Mouse (Mus musculus) embryonic facial prominence, embryonic 11.5 days (tissue): ENCODE measurements around the gene Samd3. TPM values are rescaled to one million over a fixed set of nuclear protein-coding genes. Genes with fewer than 3 reads are reported as not detected.

Experiments used
- ATAC-seq: fragments of 200-750 bp; cut with Nextera tagmentation; replicated peaks from 2 replicates; pipeline ENCODE4 v1.8.0; 2017; ENCODE audit warnings: low read depth; ENCODE audit not compliant: insufficient number of reproducible peaks, low FRiP score, low TSS enrichment
- DNase-seq: peaks from one replicate; pipeline ENCODE4 v3.0.0-alpha.2; 2015; ENCODE audit warnings: low spot score
- H3K27ac ChIP-seq: fragments of 300-500 bp; sonication (generic); replicated peaks from 2 replicates; pipeline ENCODE4 v1.5.1; 2014; ENCODE audit warnings: mild to moderate bottlenecking, low read depth, low read length, control low read depth
- H3K27me3 ChIP-seq: fragments of 300-500 bp; sonication (generic); 2 replicates; pipeline ENCODE4 v1.6.1; 2014; ENCODE audit warnings: mild to moderate bottlenecking, low read length, moderate library complexity, mixed read lengths; ENCODE audit not compliant: control insufficient read depth, insufficient read depth
- H3K36me3 ChIP-seq: fragments of 300-500 bp; sonication (generic); replicated peaks from 2 replicates; pipeline ENCODE4 v1.6.1; 2014; ENCODE audit warnings: low read depth, mild to moderate bottlenecking, low read length, moderate library complexity, mixed read lengths; ENCODE audit not compliant: control insufficient read depth, insufficient read depth
- H3K4me1 ChIP-seq: fragments of 300-500 bp; sonication (generic); 2 replicates; pipeline ENCODE4 v1.6.1; 2014; ENCODE audit warnings: low read length, mixed read lengths; ENCODE audit not compliant: control insufficient read depth, insufficient read depth
- H3K4me2 ChIP-seq: fragments of 300-500 bp; sonication (generic); 2 replicates; pipeline ENCODE4 v1.6.1; 2014; ENCODE audit warnings: low read depth, mild to moderate bottlenecking, control low read depth, low read length, moderate library complexity
- H3K4me3 ChIP-seq: fragments of 300-500 bp; sonication (generic); 2 replicates; pipeline ENCODE4 v1.5.1; 2014; ENCODE audit warnings: low read depth, low read length, control low read depth
- H3K9ac ChIP-seq: fragments of 300-500 bp; sonication (generic); replicated peaks from 2 replicates; pipeline ENCODE4 v1.6.1; 2014; ENCODE audit warnings: mild to moderate bottlenecking, control low read depth, low read length
- H3K9me3 ChIP-seq: fragments of 300-500 bp; sonication (generic); replicated peaks from 2 replicates; pipeline ENCODE4 v1.6.1; 2016; ENCODE audit warnings: mild to moderate bottlenecking, low read length, inconsistent platforms, mixed read lengths; ENCODE audit not compliant: control insufficient read depth
- WGBS: fragments of 180-500 bp; shearing (Covaris S2); extraction: QIAGEN DNeasy Blood & Tissue Kit; methylation state at CpG from one replicate; pipeline ENCODE4 v1.1.7; 2014; 5-methylcytosine and 5-hydroxymethylcytosine counted together
- polyA plus RNA-seq: library from polyadenylated mRNA; unstranded; fragments of >200 nt; fragmentation: Nextera tagmentation; extraction: Ambion mirVana; gene quantifications from 2 replicates; pipeline ENCODE4 v1.2.1, GENCODE M21; 2014

Samd3 gene
- 0.15 and 1.7 TPM in 2 replicates for polyA plus RNA-seq

DNA sequence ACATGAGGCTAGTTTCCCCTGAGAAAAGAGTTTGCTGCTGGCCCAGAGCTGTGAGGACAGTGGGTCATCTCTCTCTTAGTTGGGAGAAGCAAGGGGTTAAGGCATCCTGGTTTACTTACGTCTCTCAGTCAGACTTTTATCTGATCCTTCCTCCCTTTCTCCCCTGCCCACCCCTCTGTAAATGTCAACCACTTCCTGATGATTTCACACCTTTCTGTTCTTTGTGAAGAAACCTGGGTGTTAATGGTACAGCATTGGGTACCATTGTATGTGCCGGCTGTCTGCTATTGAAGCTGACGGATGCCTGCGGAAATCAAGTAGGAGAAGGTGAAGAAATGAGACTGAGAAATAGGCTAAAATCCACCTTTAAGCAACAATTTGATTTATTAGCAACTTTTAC is at the start of gene Samd3:
Gene Samd3 (plus strand): TSS at position 220 of the 400 bp plus-strand sequence.
- Histone ChIP-seq H3K27me3 (no peaks in the 10 kb centered on the region), H3K4me3 (no peak within 1 kb of the TSS), H3K4me2 (no peak within 1 kb of the TSS), H3K4me1 (no peaks in the 10 kb centered on the region), H3K27ac (no peak within 1 kb of the TSS), H3K9me3 (no peaks in the 10 kb centered on the region), H3K36me3 (no peaks in the 10 kb centered on the region), H3K9ac (no peak within 1 kb of the TSS)
- 75% methylated on average over 4 of the region's 4 CpGs for WGBS
- ATAC-seq (no peak), DNase-seq (no peak)

DNA sequence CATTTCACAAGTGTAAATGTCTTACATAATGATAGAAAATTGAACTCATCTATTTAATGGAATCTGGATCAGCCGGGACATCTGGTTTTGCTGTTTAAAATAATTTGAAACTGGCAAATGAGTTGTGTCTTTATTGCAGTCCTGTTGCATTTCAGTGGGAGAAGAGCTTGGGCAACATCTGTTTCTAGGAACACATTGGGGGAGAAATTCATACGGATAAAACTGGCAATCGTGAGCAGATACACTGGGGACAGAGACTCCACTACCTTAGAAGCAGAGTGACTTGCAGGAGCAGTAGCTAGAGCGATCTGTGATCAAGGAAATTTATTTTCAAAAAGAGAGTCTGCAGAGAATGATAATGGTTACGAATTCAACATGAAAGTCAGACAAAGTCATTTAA is 44.2 kb upstream of the Samd3 start:
- no peak overlapping the region for H3K9ac ChIP-seq
- H3K9me3 ChIP-seq, result no peaks in the 10 kb centered on the region
- H3K27me3 ChIP-seq, result no peaks in the 10 kb centered on the region
- DNase-seq (peak; percentile 41), ATAC-seq (no peak)
- 54% methylated on average over 5 of the region's 5 CpGs for WGBS
- H3K4me3 ChIP-seq, result no peak overlapping the region
- H3K4me1 ChIP-seq, result no peaks in the 10 kb centered on the region
- H3K27ac ChIP-seq, result no peak overlapping the region
- H3K36me3 ChIP-seq, result no peaks in the 10 kb centered on the region
- no peak overlapping the region for H3K4me2 ChIP-seq

- Histone ChIP-seq H3K4me3 (no peak overlapping the region), H3K36me3 (no peaks in the 10 kb centered on the region), H3K9me3 (no peaks in the 10 kb centered on the region), H3K4me2 (no peak overlapping the region), H3K9ac (no peak overlapping the region), H3K4me1 (no peaks in the 10 kb centered on the region), H3K27ac (0 out of 2 replicates have a peak overlapping the region, but pooled peaks have one; percentile 25), H3K27me3 (no peaks in the 10 kb centered on the region)
- DNase-seq, result peak; percentile 62
- no peak for ATAC-seq
These were observed 38.7 kb upstream of the Samd3 start for GRCm38 (mm10) chr10:26190811-26191210.

GRCm38 (mm10) chr10:26194892-26195291 is 34.6 kb upstream of the Samd3 start:
- Histone ChIP-seq H3K9me3 (no peaks in the 10 kb centered on the region), H3K36me3 (no peaks in the 10 kb centered on the region), H3K27ac (no peak overlapping the region), H3K4me2 (no peak overlapping the region), H3K4me3 (no peak overlapping the region), H3K9ac (no peak overlapping the region), H3K4me1 (no peaks in the 10 kb centered on the region), H3K27me3 (no peaks in the 10 kb centered on the region)
- ATAC-seq (no peak), DNase-seq (no peak)
- 79% methylated on average over 1 of the region's 1 CpGs for WGBS

DNA sequence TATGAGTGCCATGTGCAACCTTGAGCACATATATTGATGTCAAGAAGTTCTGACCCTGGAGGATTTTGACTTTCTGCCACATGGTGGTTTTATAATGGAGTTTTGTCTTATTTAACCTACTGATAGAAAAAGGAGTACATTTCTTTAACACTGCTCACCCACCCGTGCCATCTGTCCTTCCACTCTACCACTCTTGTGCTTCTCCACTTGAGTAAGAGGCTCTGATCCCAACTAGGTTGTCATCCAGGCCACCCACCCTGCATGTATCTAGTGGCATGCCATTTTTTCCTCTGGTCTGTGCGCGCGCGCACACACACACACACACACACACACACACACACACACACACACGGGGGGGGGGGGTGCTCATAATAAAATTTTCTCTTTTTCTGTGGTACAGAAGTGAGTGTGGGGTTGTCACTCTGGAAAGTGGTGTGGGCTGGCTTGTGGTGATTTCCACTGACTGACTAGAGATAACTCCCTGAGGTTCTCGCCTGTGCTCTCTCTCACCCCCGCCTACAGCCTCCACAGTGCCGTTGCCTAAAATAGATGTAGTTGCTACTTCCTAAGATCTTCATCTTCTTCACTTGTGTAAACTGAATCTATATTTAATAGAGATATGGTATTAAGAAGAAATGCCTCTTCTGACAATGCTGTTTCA is 26.7 kb upstream of the Samd3 start:
- WGBS, result 88% methylated on average over 9 of the region's 9 CpGs
- ATAC-seq, result no peak
- Histone ChIP-seq H3K27me3 (no peaks in the 10 kb centered on the region), H3K36me3 (no peaks in the 10 kb centered on the region), H3K9me3 (no peaks in the 10 kb centered on the region), H3K4me1 (no peaks in the 10 kb centered on the region), H3K4me2 (no peak overlapping the region), H3K4me3 (no peak overlapping the region), H3K9ac (no peak overlapping the region), H3K27ac (no peak overlapping the region)
- DNase-seq, result no peak

DNA sequence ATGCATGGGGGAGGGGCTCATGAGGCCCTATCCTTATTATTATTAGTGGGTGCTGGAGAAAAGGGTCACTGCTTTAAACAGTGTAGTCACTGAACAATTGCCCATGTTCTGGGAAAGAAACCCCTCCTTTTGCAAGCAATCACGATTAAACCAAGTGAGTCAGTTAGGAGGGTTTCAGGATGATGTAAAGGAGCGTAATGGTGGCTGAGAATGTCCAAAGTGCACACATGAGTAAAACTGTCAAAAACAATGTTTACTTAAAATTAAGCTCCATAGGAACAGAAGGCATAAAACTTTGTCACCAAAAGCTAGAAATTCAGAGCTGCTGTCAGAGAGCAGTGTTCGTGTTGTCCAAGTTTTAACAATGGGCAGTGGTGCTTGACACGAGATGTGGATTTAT is 8.8 kb upstream of the Samd3 start:
- 85% methylated on average over 4 of the region's 4 CpGs for whole genome bisulfite sequencing

DNA sequence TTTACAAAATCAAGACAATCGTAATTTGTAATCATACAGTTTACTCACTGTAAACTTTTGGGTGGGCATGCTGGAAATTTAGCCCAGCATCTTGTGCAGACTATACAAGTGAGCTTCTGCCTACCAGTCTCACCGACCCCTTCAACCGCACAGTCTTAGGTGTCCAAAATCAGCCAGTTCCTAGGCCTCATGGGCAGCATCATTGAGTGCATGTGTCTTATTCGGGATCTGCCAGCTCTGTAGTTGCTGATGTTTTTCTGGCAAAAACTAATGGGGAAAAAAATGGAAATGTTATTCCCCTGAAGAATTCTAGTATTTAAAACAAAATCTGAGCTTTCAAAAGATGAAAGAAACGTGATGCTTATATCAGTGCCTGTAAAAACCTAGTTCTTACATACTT is 3.3 kb upstream of the Samd3 start:
- 86% methylated on average over 5 of the region's 5 CpGs for WGBS
- no peak for DNase-seq
- no peaks in the 10 kb centered on the region for H3K4me1 ChIP-seq
- no peaks in the 10 kb centered on the region for H3K36me3 ChIP-seq
- H3K27me3 ChIP-seq, result no peaks in the 10 kb centered on the region
- no peak for ATAC-seq
- no peak overlapping the region for H3K4me3 ChIP-seq
- H3K4me2 ChIP-seq, result no peak overlapping the region
- H3K27ac ChIP-seq, result no peak overlapping the region
- no peaks in the 10 kb centered on the region for H3K9me3 ChIP-seq
- H3K9ac ChIP-seq, result no peak overlapping the region

More for the DNA sequence above, 8.8 kb upstream of the Samd3 start:
- H3K4me3 ChIP-seq, result no peak overlapping the region
- no peaks in the 10 kb centered on the region for H3K27me3 ChIP-seq
- H3K9me3 ChIP-seq, result no peaks in the 10 kb centered on the region
- no peak overlapping the region for H3K4me2 ChIP-seq
- no peak overlapping the region for H3K27ac ChIP-seq
- no peak overlapping the region for H3K9ac ChIP-seq
- no peaks in the 10 kb centered on the region for H3K4me1 ChIP-seq
- no peak for DNase-seq
- no peaks in the 10 kb centered on the region for H3K36me3 ChIP-seq
- no peak for ATAC-seq

GRCm38 (mm10) chr10:26226734-26227133 is 2.8 kb upstream of the Samd3 start:
- no peak overlapping the region for H3K9ac ChIP-seq
- H3K4me1 ChIP-seq, result no peaks in the 10 kb centered on the region
- no peaks in the 10 kb centered on the region for H3K27me3 ChIP-seq
- H3K4me2 ChIP-seq, result no peak overlapping the region
- 46% methylated on average over 2 of the region's 2 CpGs for WGBS
- no peak overlapping the region for H3K4me3 ChIP-seq
- no peaks in the 10 kb centered on the region for H3K9me3 ChIP-seq
- H3K36me3 ChIP-seq, result no peaks in the 10 kb centered on the region
- no peak overlapping the region for H3K27ac ChIP-seq
- ATAC-seq, result no peak
- no peak for DNase-seq
